Mouse (Mus musculus): Measurements from ENCODE around the gene Usp2.

The Usp2 gene

DNA sequence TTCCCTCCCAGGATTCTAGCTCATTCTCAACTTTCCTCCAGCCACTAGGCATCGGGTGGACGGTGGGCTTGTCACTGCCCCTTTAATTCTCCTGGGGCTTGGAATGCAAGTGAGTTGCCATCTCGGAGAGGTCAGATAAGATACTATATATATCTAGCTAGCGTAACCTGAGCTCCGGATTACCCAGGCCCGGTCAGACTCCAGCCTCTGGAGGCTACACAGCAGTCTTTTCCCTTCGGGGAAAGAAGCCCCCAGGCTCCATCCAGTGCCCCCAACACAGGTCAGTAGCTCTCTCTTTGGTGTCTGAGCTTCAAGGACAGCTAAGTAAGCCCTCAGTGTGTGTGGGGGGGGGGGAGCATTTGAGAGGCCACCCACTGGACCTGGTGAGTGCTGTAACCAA, 2.4 kb downstream of the Usp2 start:
- Histone ChIP-seq H3K36me3 (ENCODE audit: insufficient read depth, low read length) (no peaks in the 10 kb centered on the region), H3K4me3 (replicated peaks; ENCODE audit: low read length) (no peak overlapping the region), H3K4me1 (replicated peaks; ENCODE audit: low read depth, low read length) (peaks cover 48% of the 10 kb centered on the region), H3K9me3 (ENCODE audit: low read length) (no peaks in the 10 kb centered on the region), H3K27me3 (ENCODE audit: insufficient read depth, low read length) (peaks cover 24% of the 10 kb centered on the region)
- no peak for TF ChIP-seq POU5F1 (IDR thresholded peaks at IDR 0.05; ENCODE audit: borderline replicate concordance, low read length)
- no peak for TF ChIP-seq NANOG (IDR thresholded peaks at IDR 0.05; ENCODE audit: borderline replicate concordance, low read length)
- no peak for TF ChIP-seq CTCF (conservative IDR thresholded peaks at IDR 0.05; ENCODE audit: low read length)

DNA sequence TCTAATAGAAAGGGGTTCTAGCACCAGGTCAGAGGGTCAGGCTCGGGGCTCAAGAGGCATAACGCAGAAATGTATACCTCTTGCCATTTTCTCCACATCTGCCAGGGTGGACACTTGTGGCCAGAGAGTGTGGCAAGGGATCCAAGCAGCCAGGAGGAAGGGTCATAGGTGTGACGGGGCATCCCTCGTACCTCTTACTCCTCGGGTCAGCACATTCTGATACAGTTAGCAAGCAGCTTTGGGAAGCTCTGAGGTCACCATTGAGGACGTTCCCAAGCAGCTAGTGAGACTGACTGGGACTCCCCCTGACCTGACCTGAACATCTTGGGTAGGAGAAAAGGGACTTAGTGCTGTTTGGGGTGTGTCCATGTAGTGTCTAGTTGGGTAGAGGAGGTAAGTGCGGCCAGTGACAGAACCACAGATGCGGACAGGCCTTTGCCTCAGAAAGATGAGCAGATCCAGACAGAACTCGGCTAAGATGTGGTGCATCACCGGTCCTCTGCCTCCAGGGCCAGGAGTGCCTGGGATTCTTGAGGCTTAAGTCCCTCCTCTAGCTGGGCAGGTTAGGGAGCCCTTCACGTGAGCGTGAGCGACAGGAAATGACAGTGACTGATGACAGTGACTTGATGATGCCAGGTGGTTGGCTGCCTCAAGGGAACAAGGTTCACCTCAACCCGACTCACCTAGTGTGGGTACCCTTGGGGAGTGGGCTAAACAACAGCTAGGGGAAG, 3.5 kb downstream of the Usp2 start:
- no peaks in the 10 kb centered on the region for H3K36me3 ChIP-seq (ENCODE audit: insufficient read depth, low read length)
- TF ChIP-seq NANOG (IDR thresholded peaks at IDR 0.05; ENCODE audit: borderline replicate concordance, low read length) (no peak), CTCF (conservative IDR thresholded peaks at IDR 0.05; ENCODE audit: low read length) (no peak), POU5F1 (IDR thresholded peaks at IDR 0.05; ENCODE audit: borderline replicate concordance, low read length) (no peak)
- peaks cover 24% of the 10 kb centered on the region for H3K27me3 ChIP-seq (ENCODE audit: insufficient read depth, low read length)
- peaks cover 58% of the 10 kb centered on the region for H3K4me1 ChIP-seq (replicated peaks; ENCODE audit: low read depth, low read length)
- no peak overlapping the region for H3K4me3 ChIP-seq (replicated peaks; ENCODE audit: low read length)
- no peaks in the 10 kb centered on the region for H3K9me3 ChIP-seq (ENCODE audit: low read length)

DNA sequence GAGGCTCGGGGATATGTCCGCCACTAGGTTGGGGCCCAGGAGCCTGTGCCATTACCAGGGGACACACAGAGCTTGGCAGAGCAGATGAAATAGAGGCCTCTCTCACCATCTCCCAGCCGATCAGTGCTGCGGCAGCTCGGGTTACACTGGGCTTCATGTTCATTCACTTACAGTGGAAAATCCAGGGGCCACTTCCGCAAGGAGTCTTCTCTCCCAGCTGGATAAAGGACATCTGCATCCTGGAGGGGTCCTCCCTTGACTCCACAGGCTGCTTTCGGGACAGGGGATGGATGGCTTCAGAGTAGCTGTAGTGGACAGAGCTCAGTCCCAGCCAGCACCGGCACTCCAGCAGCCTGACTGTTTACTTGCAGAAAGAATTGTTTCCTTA, 4.0 kb downstream of the Usp2 start:
- Histone ChIP-seq H3K4me3 (replicated peaks; ENCODE audit: low read length) (no peak overlapping the region), H3K9me3 (ENCODE audit: low read length) (no peaks in the 10 kb centered on the region), H3K36me3 (ENCODE audit: insufficient read depth, low read length) (no peaks in the 10 kb centered on the region), H3K27me3 (ENCODE audit: insufficient read depth, low read length) (peaks cover 24% of the 10 kb centered on the region), H3K4me1 (replicated peaks; ENCODE audit: low read depth, low read length) (peaks cover 64% of the 10 kb centered on the region)
- TF ChIP-seq NANOG (IDR thresholded peaks at IDR 0.05; ENCODE audit: borderline replicate concordance, low read length) (no peak), CTCF (conservative IDR thresholded peaks at IDR 0.05; ENCODE audit: low read length) (no peak), POU5F1 (IDR thresholded peaks at IDR 0.05; ENCODE audit: borderline replicate concordance, low read length) (no peak)

DNA sequence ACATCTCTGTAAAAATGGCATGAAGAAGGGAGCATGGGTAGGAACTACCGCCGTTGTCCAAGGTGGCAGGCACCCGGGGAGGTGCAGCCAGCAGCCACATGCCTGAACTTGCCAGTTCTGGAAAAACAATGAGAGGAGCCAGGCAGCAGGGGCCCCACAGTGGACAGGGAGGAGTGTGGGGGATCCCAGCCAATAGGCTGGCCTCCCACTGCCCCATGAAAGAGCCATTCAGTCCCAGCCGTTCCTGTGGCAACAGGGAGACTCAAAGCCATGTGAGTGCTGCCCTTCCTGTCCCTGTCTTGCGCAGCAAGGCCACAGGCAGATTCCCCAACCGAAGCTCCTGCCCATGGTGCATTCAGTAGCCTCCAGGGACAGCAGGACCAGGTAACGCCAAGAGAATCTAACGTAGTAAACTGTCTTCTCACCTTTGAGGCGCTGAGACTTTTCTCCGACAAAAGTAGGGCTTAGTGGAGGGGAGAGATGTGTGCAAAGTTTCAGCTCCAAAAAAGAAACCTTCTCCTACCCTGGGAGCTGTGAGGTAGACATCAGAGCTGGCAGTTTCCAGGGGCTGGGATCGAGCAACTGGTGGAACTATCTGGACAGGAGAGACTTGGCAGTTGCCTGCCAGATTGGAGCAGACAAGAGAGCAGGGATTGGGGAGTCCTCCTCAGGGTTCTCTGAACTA, 5.2 kb downstream of the Usp2 start:
- no peaks in the 10 kb centered on the region for H3K36me3 ChIP-seq (ENCODE audit: insufficient read depth, low read length)
- H3K9me3 ChIP-seq (ENCODE audit: low read length), result no peaks in the 10 kb centered on the region
- H3K27me3 ChIP-seq (ENCODE audit: insufficient read depth, low read length), result peaks cover 23% of the 10 kb centered on the region
- H3K4me1 ChIP-seq (replicated peaks; ENCODE audit: low read depth, low read length), result peaks cover 72% of the 10 kb centered on the region
- TF ChIP-seq POU5F1 (IDR thresholded peaks at IDR 0.05; ENCODE audit: borderline replicate concordance, low read length) (no peak), NANOG (IDR thresholded peaks at IDR 0.05; ENCODE audit: borderline replicate concordance, low read length) (no peak), CTCF (conservative IDR thresholded peaks at IDR 0.05; ENCODE audit: low read length) (no peak)
- 0 out of 2 replicates have a peak overlapping the region, but pooled peaks have one; percentile 13 for H3K4me3 ChIP-seq (replicated peaks; ENCODE audit: low read length)

DNA sequence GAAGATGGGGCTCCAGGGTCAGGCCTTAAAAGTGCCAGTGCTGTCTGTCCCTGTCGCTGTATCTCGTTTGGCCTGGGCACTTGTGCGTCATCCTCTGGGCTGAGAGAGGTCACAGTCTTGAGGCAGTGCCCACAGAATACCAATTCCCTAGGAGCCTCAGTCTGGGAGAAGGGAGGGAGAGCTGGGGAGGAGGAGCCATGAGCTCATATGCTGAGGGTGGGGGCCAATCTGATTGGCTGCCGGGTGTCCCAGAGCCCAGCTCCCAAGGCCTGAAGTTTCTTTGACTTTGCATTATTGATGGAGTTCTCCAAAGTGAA, 5.7 kb downstream of the Usp2 start:
- no peak for TF ChIP-seq POU5F1 (IDR thresholded peaks at IDR 0.05; ENCODE audit: borderline replicate concordance, low read length)
- no peak for TF ChIP-seq CTCF (conservative IDR thresholded peaks at IDR 0.05; ENCODE audit: low read length)
- no peak for TF ChIP-seq NANOG (IDR thresholded peaks at IDR 0.05; ENCODE audit: borderline replicate concordance, low read length)
- Histone ChIP-seq H3K36me3 (ENCODE audit: insufficient read depth, low read length) (no peaks in the 10 kb centered on the region), H3K4me3 (replicated peaks; ENCODE audit: low read length) (no peak overlapping the region), H3K27me3 (ENCODE audit: insufficient read depth, low read length) (peaks cover 22% of the 10 kb centered on the region), H3K4me1 (replicated peaks; ENCODE audit: low read depth, low read length) (peaks cover 69% of the 10 kb centered on the region), H3K9me3 (ENCODE audit: low read length) (no peaks in the 10 kb centered on the region)

DNA sequence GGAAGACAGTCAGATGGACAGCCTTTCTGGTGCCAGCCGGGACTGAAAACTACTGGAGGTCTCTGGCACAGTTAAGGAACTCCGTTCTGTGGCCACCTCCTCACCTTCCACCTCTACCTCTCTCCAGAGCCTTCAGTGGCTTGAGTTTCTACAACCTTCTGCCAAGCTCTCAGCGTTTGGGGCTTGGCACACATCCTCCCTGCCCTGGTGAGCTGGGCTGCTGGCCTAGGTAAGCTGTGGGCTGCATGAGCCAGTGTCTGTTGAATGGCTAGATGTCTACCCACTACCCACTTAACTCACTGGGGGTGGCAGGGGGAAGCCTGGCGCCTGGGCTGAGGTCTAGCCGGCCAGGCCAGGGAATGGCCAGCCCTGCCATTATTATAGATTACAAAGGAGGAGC, 6.3 kb downstream of the Usp2 start:
- H3K27me3 ChIP-seq (ENCODE audit: insufficient read depth, low read length), result peaks cover 21% of the 10 kb centered on the region
- H3K4me3 ChIP-seq (replicated peaks; ENCODE audit: low read length), result no peak overlapping the region
- H3K9me3 ChIP-seq (ENCODE audit: low read length), result no peaks in the 10 kb centered on the region
- TF ChIP-seq NANOG (IDR thresholded peaks at IDR 0.05; ENCODE audit: borderline replicate concordance, low read length) (no peak), POU5F1 (IDR thresholded peaks at IDR 0.05; ENCODE audit: borderline replicate concordance, low read length) (no peak), CTCF (conservative IDR thresholded peaks at IDR 0.05; ENCODE audit: low read length) (no peak)
- no peaks in the 10 kb centered on the region for H3K36me3 ChIP-seq (ENCODE audit: insufficient read depth, low read length)
- H3K4me1 ChIP-seq (replicated peaks; ENCODE audit: low read depth, low read length), result peaks cover 63% of the 10 kb centered on the region

DNA sequence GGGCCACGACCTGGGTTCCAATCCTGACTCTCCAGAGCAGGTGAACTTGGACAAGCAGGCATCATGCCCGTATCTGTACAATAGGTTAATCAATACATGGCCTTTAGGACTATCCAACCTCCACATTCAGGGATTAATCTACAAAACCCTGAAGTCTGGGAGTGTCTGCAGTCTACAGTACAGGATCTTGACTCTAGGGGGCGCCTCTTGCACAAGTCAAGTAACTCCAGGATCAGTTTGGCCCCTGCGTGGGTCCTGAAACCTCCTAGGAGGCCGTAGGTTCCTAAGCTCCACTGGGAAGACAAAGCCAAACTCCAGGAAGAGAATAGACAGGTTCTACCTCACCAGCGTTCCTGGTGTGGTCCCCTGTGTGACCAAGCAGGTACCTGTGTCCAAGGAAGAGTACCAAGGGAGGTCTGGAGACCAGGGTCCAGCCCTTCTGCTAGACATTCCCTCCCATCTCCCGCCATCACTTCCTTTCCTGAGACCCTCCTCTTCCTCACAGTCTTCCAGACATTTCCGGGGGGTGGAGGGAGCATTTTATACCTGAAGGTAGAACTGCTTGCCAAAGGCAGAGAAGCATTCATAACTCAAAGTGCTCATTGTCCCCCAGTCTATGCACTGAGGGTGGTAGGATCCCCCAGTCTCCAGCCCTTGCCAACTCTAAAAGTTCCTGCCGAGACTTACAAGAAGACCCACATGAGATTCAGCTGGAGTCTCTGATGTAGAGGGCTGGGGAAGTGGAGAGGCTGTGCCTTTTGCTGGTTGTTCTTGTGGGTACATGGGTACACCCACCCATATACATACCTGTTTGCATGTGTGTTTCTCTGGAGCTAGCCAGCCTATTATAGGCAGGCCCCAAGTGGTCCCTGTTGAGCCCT, 7.8 kb downstream of the Usp2 start:
- no peaks in the 10 kb centered on the region for H3K36me3 ChIP-seq (ENCODE audit: insufficient read depth, low read length)
- peaks cover 73% of the 10 kb centered on the region for H3K4me1 ChIP-seq (replicated peaks; ENCODE audit: low read depth, low read length)
- H3K9me3 ChIP-seq (ENCODE audit: low read length), result no peaks in the 10 kb centered on the region
- TF ChIP-seq NANOG (IDR thresholded peaks at IDR 0.05; ENCODE audit: borderline replicate concordance, low read length) (no peak), CTCF (conservative IDR thresholded peaks at IDR 0.05; ENCODE audit: low read length) (peak; percentile 86)
- peaks cover 29% of the 10 kb centered on the region for H3K27me3 ChIP-seq (ENCODE audit: insufficient read depth, low read length)
- 0 out of 2 replicates have a peak overlapping the region, but pooled peaks have one; percentile 26 for H3K4me3 ChIP-seq (replicated peaks; ENCODE audit: low read length)

DNA sequence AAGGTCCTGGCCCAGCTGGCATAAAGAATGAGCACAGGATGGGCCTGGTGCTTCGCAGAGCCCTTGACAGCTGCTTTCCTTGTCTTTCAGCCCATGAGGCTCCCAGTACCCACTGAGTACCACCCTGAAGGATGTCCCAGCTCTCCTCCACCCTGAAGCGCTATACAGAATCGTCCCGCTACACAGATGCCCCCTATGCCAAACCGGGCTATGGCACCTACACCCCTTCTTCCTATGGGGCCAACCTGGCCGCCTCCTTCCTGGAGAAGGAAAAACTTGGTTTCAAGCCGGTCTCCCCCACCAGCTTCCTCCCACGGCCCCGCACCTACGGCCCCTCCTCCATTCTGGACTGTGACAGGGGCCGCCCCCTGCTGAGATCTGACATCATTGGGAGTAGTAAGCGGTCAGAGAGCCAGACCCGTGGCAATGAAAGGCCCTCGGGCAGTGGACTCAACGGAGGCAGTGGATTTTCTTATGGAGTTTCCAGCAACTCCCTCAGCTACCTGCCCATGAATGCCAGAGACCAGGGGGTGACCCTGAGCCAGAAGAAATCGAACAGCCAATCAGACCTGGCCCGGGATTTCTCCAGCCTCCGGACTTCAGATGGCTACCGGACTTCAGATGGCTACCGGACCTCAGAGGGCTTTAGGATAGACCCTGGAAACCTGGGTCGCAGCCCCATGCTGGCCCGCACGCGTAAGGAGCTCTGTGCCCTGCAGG, 8.6 kb downstream of the Usp2 start:
- Histone ChIP-seq H3K36me3 (ENCODE audit: insufficient read depth, low read length) (no peaks in the 10 kb centered on the region), H3K9me3 (ENCODE audit: low read length) (no peaks in the 10 kb centered on the region), H3K4me1 (replicated peaks; ENCODE audit: low read depth, low read length) (peaks cover 68% of the 10 kb centered on the region), H3K4me3 (replicated peaks; ENCODE audit: low read length) (no peak overlapping the region; the same call in 1 of the 2 replicates), H3K27me3 (ENCODE audit: insufficient read depth, low read length) (peaks cover 36% of the 10 kb centered on the region)
- TF ChIP-seq POU5F1 (IDR thresholded peaks at IDR 0.05; ENCODE audit: borderline replicate concordance, low read length), result no peak
